Comparison of ENCODE assay signal across 8 mouse cellular contexts in genomic region chr17:23700079-23700478, GRCm38 (mm10). TPM values are rescaled to one million over a fixed set of nuclear protein-coding genes. Genes with fewer than 3 reads are reported as not detected.
DNase-seq lines count a peak whose midpoint lies in the region; ATAC-seq and TF ChIP-seq lines count a peak whose summit lies in the region.

No protein-coding gene starts in this region.

- H3K4me3 ChIP-seq in MEL (ENCODE audit: control insufficient read depth in 1 of 2, insufficient read depth in 1 of 2, low read depth in 2 of 2, low read length in 2 of 2) = peak overlapping the region; percentile 30 to 67; a peak in 3 of 4 replicates
- peak overlapping the region; percentile 56 for H3K4me3 ChIP-seq in cerebellum, adult 2 months (replicated peaks; ENCODE audit: insufficient read depth, low read depth, low read length)
- H3K4me3 ChIP-seq in forebrain, postnatal 0 days (ENCODE audit: low read depth, low read length) = peak overlapping the region; percentile 67
- H3K4me3 ChIP-seq in lung, embryonic 14.5 days (ENCODE audit: low read depth, low read length) = peak overlapping the region; percentile 64
- H3K4me3 ChIP-seq in olfactory bulb, adult 2 months (ENCODE audit: insufficient read depth, low read depth, low read length) = peak overlapping the region; percentile 62

- peak; percentile 99 for ATAC-seq in forebrain, postnatal 0 days
- ATAC-seq in lung, embryonic 14.5 days (ENCODE audit: insufficient read depth) = peak; percentile 94

- H3K9ac ChIP-seq in MEL (ENCODE audit: control insufficient read depth, low read depth, low read length, poor library complexity, severe bottlenecking) = peak overlapping the region; percentile 76
- H3K9ac ChIP-seq in forebrain, postnatal 0 days = peak overlapping the region; percentile 50
- peak overlapping the region; percentile 54 for H3K9ac ChIP-seq in lung, embryonic 14.5 days

- no peak overlapping the region for H3K27ac ChIP-seq in MEL (ENCODE audit: control insufficient read depth, low read depth, low read length)
- H3K27ac ChIP-seq in cerebellum, adult 2 months (ENCODE audit: insufficient read depth, low read length) = peak overlapping the region; percentile 91
- no peak overlapping the region for H3K27ac ChIP-seq in forebrain, postnatal 0 days (ENCODE audit: low read depth, low read length)
- no peak overlapping the region for H3K27ac ChIP-seq in lung, embryonic 14.5 days (ENCODE audit: low read depth)
- H3K27ac ChIP-seq in olfactory bulb, adult 2 months (ENCODE audit: insufficient read depth, low read depth, low read length) = 0 out of 2 replicates have a peak overlapping the region, but pooled peaks have one; percentile 5

- H3K27me3 ChIP-seq in MEL (ENCODE audit: control insufficient read depth in 1 of 2, insufficient read depth in 2 of 2, low read length in 2 of 2) = peaks cover 0 to 2% of the 10 kb centered on the region in 2 experiments; a peak in 1 of 4 replicates
- H3K27me3 ChIP-seq in cerebellum, adult 2 months (ENCODE audit: control insufficient read depth, insufficient read depth, low read length) = no peaks in the 10 kb centered on the region
- peaks cover 7% of the 10 kb centered on the region; the same call in 1 of the 2 replicates for H3K27me3 ChIP-seq in forebrain, postnatal 0 days (ENCODE audit: insufficient read depth, low read length)
- H3K27me3 ChIP-seq in lung, embryonic 14.5 days (ENCODE audit: insufficient read depth, low read length) = peaks cover 11% of the 10 kb centered on the region

- no peak for TF ChIP-seq EP300 in MEL (IDR thresholded peaks at IDR 0.05; ENCODE audit: low read depth in 1 of 2, low read length in 2 of 2)

- peak; percentile 49 for TF ChIP-seq RAD21 in MEL (IDR thresholded peaks at IDR 0.05; ENCODE audit: low read depth, low read length)

- TF ChIP-seq CTCF in MEL (IDR thresholded peaks at IDR 0.05 in 2 of 3, conservative IDR thresholded peaks at IDR 0.05 in 1 of 3; ENCODE audit: control insufficient read depth in 1 of 3, insufficient read depth in 1 of 3, low read depth in 2 of 3, low read length in 3 of 3, poor library complexity in 1 of 3, severe bottlenecking in 1 of 3) = peak in 2 of 3 experiments; percentile 64 to 67; a peak in 5 of 6 replicates
- TF ChIP-seq CTCF in cerebellum, adult 2 months (IDR thresholded peaks at IDR 0.05; ENCODE audit: borderline replicate concordance, insufficient read depth, low read depth, low read length) = peak; percentile 74
- peak; percentile 86 for TF ChIP-seq CTCF in forebrain, postnatal 0 days (IDR thresholded peaks at IDR 0.05; ENCODE audit: low read depth)
- TF ChIP-seq CTCF in lung, embryonic 14.5 days (IDR thresholded peaks at IDR 0.05; ENCODE audit: low read depth) = peak; percentile 81
- TF ChIP-seq CTCF in olfactory bulb, adult 2 months (IDR thresholded peaks at IDR 0.05; ENCODE audit: insufficient read depth, low read depth, low read length) = no peak

- H3K9me3 ChIP-seq in MEL (replicated peaks; ENCODE audit: insufficient read depth, low read length) = no peaks in the 10 kb centered on the region
- H3K9me3 ChIP-seq in forebrain, postnatal 0 days (ENCODE audit: low read length) = no peaks in the 10 kb centered on the region
- H3K9me3 ChIP-seq in lung, embryonic 14.5 days (ENCODE audit: low read depth, low read length) = no peaks in the 10 kb centered on the region

- WGBS in cerebellum, adult 2 months = under 1% methylated on average over 28 of the region's 28 CpGs
- WGBS in forebrain, postnatal 0 days = under 1% methylated on average over 28 of the region's 28 CpGs
- WGBS in lung, embryonic 14.5 days = under 1% methylated on average over 27 of the region's 28 CpGs
- under 1% methylated on average over 28 of the region's 28 CpGs for WGBS in olfactory bulb, adult 2 months

- peaks cover 0 to 2% of the 10 kb centered on the region in 2 experiments; a peak in 1 of 4 replicates for H3K36me3 ChIP-seq in MEL (ENCODE audit: control insufficient read depth in 1 of 2, insufficient read depth in 2 of 2, low read length in 2 of 2)
- H3K36me3 ChIP-seq in forebrain, postnatal 0 days (ENCODE audit: insufficient read depth) = no peaks in the 10 kb centered on the region
- H3K36me3 ChIP-seq in lung, embryonic 14.5 days (ENCODE audit: insufficient read depth) = no peaks in the 10 kb centered on the region

- H3K4me2 ChIP-seq in forebrain, postnatal 0 days (ENCODE audit: low read depth) = peak overlapping the region; percentile 99
- peak overlapping the region; percentile 100 for H3K4me2 ChIP-seq in lung, embryonic 14.5 days

- H3K79me2 ChIP-seq in MEL (ENCODE audit: control insufficient read depth, insufficient read depth, low read length, poor library complexity) = no peaks in the 10 kb centered on the region; the same call in 1 of the 2 replicates

- DNase-seq in MEL (ENCODE audit: low read depth, low spot score) = peak; percentile 94
- peak; percentile 95 to 98 for DNase-seq in cerebellum, adult 2 months
- DNase-seq in forebrain, postnatal 0 days = peak; percentile 90
- peak; percentile 91 for DNase-seq in heart, postnatal 4 days
- DNase-seq in layer of hippocampus, adult 8-10 months (ENCODE audit: low spot score in 2 of 2) = peak; percentile 88 to 89
- DNase-seq in lung, embryonic 14.5 days = peak; percentile 93
- DNase-seq in thymus, adult 18-20 months = peak; percentile 67 to 70

- peak in 1 of 2 experiments; percentile 31; a peak in 1 of 4 replicates for TF ChIP-seq POLR2A in MEL (IDR thresholded peaks at IDR 0.05; ENCODE audit: control insufficient read depth in 1 of 2, insufficient read depth in 1 of 2, low read depth in 1 of 2, low read length in 2 of 2, poor library complexity in 1 of 2)
- peak; percentile 75; the same call in 1 of the 2 replicates for TF ChIP-seq POLR2A in cerebellum, adult 2 months (IDR thresholded peaks at IDR 0.05; ENCODE audit: borderline replicate concordance, insufficient read depth, low read length)
- TF ChIP-seq POLR2A in olfactory bulb, adult 2 months (IDR thresholded peaks at IDR 0.05; ENCODE audit: insufficient read depth, low read depth, low read length) = no peak; the same call in 1 of the 2 replicates

- no peaks in the 10 kb centered on the region for H3K4me1 ChIP-seq in MEL (ENCODE audit: control insufficient read depth in 1 of 2, insufficient read depth in 2 of 2, low read length in 2 of 2)
- no peaks in the 10 kb centered on the region; the same call in none of the 2 replicates for H3K4me1 ChIP-seq in cerebellum, adult 2 months (ENCODE audit: control insufficient read depth, insufficient read depth, low read length)
- no peaks in the 10 kb centered on the region for H3K4me1 ChIP-seq in forebrain, postnatal 0 days (ENCODE audit: insufficient read depth)
- H3K4me1 ChIP-seq in lung, embryonic 14.5 days (ENCODE audit: insufficient read depth) = no peaks in the 10 kb centered on the region; the same call in none of the 2 replicates
- peaks cover 6% of the 10 kb centered on the region; the same call in 1 of the 2 replicates for H3K4me1 ChIP-seq in olfactory bulb, adult 2 months (ENCODE audit: control insufficient read depth, insufficient read depth, low read length)

RNA-seq across cellular contexts. Expression of gene Cldn9, which starts 16.3 kb away (rescaled TPM):
- total RNA-seq in MEL (2012; rRNA removed) = 0.19 and 0.26 TPM in 2 replicates
- under 1 TPM in 1 of 2 experiments, not detected in 1; 0.18 TPM for polyA plus RNA-seq in MEL (2012; ENCODE audit: insufficient read depth in 1 of 2, insufficient read length in 2 of 2, low read depth in 1 of 2, low replicate concordance in 2 of 2, missing spikeins in 1 of 2)
- 0.52 and 0.79 TPM in 2 replicates for polyA plus RNA-seq in cerebellum, adult 2 months (2012; rRNA removed)
- total RNA-seq in forebrain, postnatal 0 days (2014; rRNA removed) = 0.54 TPM in 1 of 2 replicates, not detected in the other
- polyA plus RNA-seq in forebrain, postnatal 0 days (2015; fragmentation: Nextera tagmentation; extraction: Ambion mirVana) = 0.25 and 0.62 TPM in 2 replicates
- not detected for total RNA-seq in heart, postnatal 4 days (2021)
- under 1 TPM in 1 of 4 experiments, not detected in 3; 0.68 TPM for total RNA-seq in layer of hippocampus, adult 8-10 months (2022)
- 5.1 and 6.2 TPM in 2 replicates for polyA plus RNA-seq in lung, embryonic 14.5 days (2014; fragmentation: Nextera tagmentation; extraction: Ambion mirVana)
- polyA plus RNA-seq in olfactory bulb, adult 2 months (2012; ENCODE audit: insufficient read depth, insufficient read length, low replicate concordance, missing spikeins) = not detected in 2 replicates

RNA-seq across cellular contexts. Expression of gene Cldn6, which starts 21.0 kb away (rescaled TPM):
- not detected in 2 replicates for total RNA-seq in MEL (2012; rRNA removed)
- polyA plus RNA-seq in MEL (2012; ENCODE audit: insufficient read depth in 1 of 2, insufficient read length in 2 of 2, low read depth in 1 of 2, low replicate concordance in 2 of 2, missing spikeins in 1 of 2) = not detected
- 0.11 and 0.13 TPM in 2 replicates for polyA plus RNA-seq in cerebellum, adult 2 months (2012; rRNA removed)
- 0.31 and 1.8 TPM in 2 replicates for total RNA-seq in forebrain, postnatal 0 days (2014; rRNA removed)
- 0.39 and 0.76 TPM in 2 replicates for polyA plus RNA-seq in forebrain, postnatal 0 days (2015; fragmentation: Nextera tagmentation; extraction: Ambion mirVana)
- not detected for total RNA-seq in heart, postnatal 4 days (2021)
- total RNA-seq in layer of hippocampus, adult 8-10 months (2022) = not detected
- polyA plus RNA-seq in lung, embryonic 14.5 days (2014; fragmentation: Nextera tagmentation; extraction: Ambion mirVana) = 207 and 219 TPM in 2 replicates
- not detected in 2 replicates for polyA plus RNA-seq in olfactory bulb, adult 2 months (2012; ENCODE audit: insufficient read depth, insufficient read length, low replicate concordance, missing spikeins)

RNA-seq across cellular contexts. Expression of gene 1520401A03Rik, which starts 22.5 kb away (rescaled TPM):
- total RNA-seq in MEL (2012; rRNA removed) = not detected in 2 replicates
- polyA plus RNA-seq in MEL (2012; ENCODE audit: insufficient read depth in 1 of 2, insufficient read length in 2 of 2, low read depth in 1 of 2, low replicate concordance in 2 of 2, missing spikeins in 1 of 2) = not detected
- polyA plus RNA-seq in cerebellum, adult 2 months (2012; rRNA removed) = 0.64 and 1.1 TPM in 2 replicates
- total RNA-seq in forebrain, postnatal 0 days (2014; rRNA removed) = not detected in 2 replicates
- not detected in 2 replicates for polyA plus RNA-seq in forebrain, postnatal 0 days (2015; fragmentation: Nextera tagmentation; extraction: Ambion mirVana)
- total RNA-seq in heart, postnatal 4 days (2021) = not detected
- under 1 TPM; 0.16 to 0.81 (median 0.32) TPM for total RNA-seq in layer of hippocampus, adult 8-10 months (2022)
- 0.17 TPM in 1 of 2 replicates, not detected in the other for polyA plus RNA-seq in lung, embryonic 14.5 days (2014; fragmentation: Nextera tagmentation; extraction: Ambion mirVana)
- not detected in 2 replicates for polyA plus RNA-seq in olfactory bulb, adult 2 months (2012; ENCODE audit: insufficient read depth, insufficient read length, low replicate concordance, missing spikeins)

RNA-seq across cellular contexts. Expression of gene Tnfrsf12a, which starts 22.8 kb away (rescaled TPM):
- 15.4 and 18.8 TPM in 2 replicates for total RNA-seq in MEL (2012; rRNA removed)
- 10 to 100 TPM in 1 of 2 experiments, not detected in 1; 14.7 TPM for polyA plus RNA-seq in MEL (2012; ENCODE audit: insufficient read depth in 1 of 2, insufficient read length in 2 of 2, low read depth in 1 of 2, low replicate concordance in 2 of 2, missing spikeins in 1 of 2)
- polyA plus RNA-seq in cerebellum, adult 2 months (2012; rRNA removed) = 29.1 and 31.3 TPM in 2 replicates
- total RNA-seq in forebrain, postnatal 0 days (2014; rRNA removed) = 1.4 and 3.9 TPM in 2 replicates
- 2.0 and 3.6 TPM in 2 replicates for polyA plus RNA-seq in forebrain, postnatal 0 days (2015; fragmentation: Nextera tagmentation; extraction: Ambion mirVana)
- 100 to 1,000 TPM; 212 to 246 TPM for total RNA-seq in heart, postnatal 4 days (2021)
- total RNA-seq in layer of hippocampus, adult 8-10 months (2022) = 1 to 10 TPM; 6.4 to 9.8 (median 7.4) TPM
- 21.6 and 24.0 TPM in 2 replicates for polyA plus RNA-seq in lung, embryonic 14.5 days (2014; fragmentation: Nextera tagmentation; extraction: Ambion mirVana)
- not detected in 2 replicates for polyA plus RNA-seq in olfactory bulb, adult 2 months (2012; ENCODE audit: insufficient read depth, insufficient read length, low replicate concordance, missing spikeins)

RNA-seq across cellular contexts. Expression of gene Pkmyt1, which starts 26.1 kb away (rescaled TPM):
- 15.8 and 16.6 TPM in 2 replicates for total RNA-seq in MEL (2012; rRNA removed)
- 10 to 100 TPM in 1 of 2 experiments, not detected in 1; 49.8 TPM for polyA plus RNA-seq in MEL (2012; ENCODE audit: insufficient read depth in 1 of 2, insufficient read length in 2 of 2, low read depth in 1 of 2, low replicate concordance in 2 of 2, missing spikeins in 1 of 2)
- 10.3 and 10.6 TPM in 2 replicates for polyA plus RNA-seq in cerebellum, adult 2 months (2012; rRNA removed)
- total RNA-seq in forebrain, postnatal 0 days (2014; rRNA removed) = 9.1 and 16.3 TPM in 2 replicates
- 14.1 and 14.5 TPM in 2 replicates for polyA plus RNA-seq in forebrain, postnatal 0 days (2015; fragmentation: Nextera tagmentation; extraction: Ambion mirVana)
- 10 to 100 TPM; 16.6 to 16.7 TPM for total RNA-seq in heart, postnatal 4 days (2021)
- 1 to 10 TPM; 4.3 to 5.2 (median 4.7) TPM for total RNA-seq in layer of hippocampus, adult 8-10 months (2022)
- polyA plus RNA-seq in lung, embryonic 14.5 days (2014; fragmentation: Nextera tagmentation; extraction: Ambion mirVana) = 68.4 and 79.0 TPM in 2 replicates
- not detected in 2 replicates for polyA plus RNA-seq in olfactory bulb, adult 2 months (2012; ENCODE audit: insufficient read depth, insufficient read length, low replicate concordance, missing spikeins)

Comparison
In these comparisons a context has a peak if more than half of its experiments do, and no peak if none do; other contexts are left out.
1. H3K27ac ChIP-seq: peak in cerebellum, adult 2 months (single experiment) and olfactory bulb, adult 2 months (single experiment); none in MEL (single experiment), forebrain, postnatal 0 days (single experiment) and lung, embryonic 14.5 days (single experiment).
2. RNA of gene Cldn6, which starts 21.0 kb away (polyA plus RNA-seq): 207 to 219 TPM in lung, embryonic 14.5 days; 0.39 to 0.76 TPM in forebrain, postnatal 0 days, 0.11 to 0.13 TPM in cerebellum, adult 2 months, not detected in MEL and not detected in olfactory bulb, adult 2 months; every median in the first group is over 100 times any median in the second.
3. Peak in every context shown above with its lines, with median percentiles within 50 percentile points of each other: DNase-seq, H3K4me3 ChIP-seq and H3K9ac ChIP-seq.